Mouse (Mus musculus) lung, adult 2 months (tissue): Measurements from ENCODE around the gene Saysd1.

Experiments used
- CTCF ChIP-seq: fragments of 200-500 bp; IDR thresholded peaks from 2 replicates; pipeline ENCODE4 v1.5.1; 2011; ENCODE audit warnings: mild to moderate bottlenecking, low read length, control low read depth; ENCODE audit not compliant: insufficient read depth
- POLR2A ChIP-seq: fragments of 200-500 bp; IDR thresholded peaks from 2 replicates; pipeline ENCODE4 v1.6.1; 2011; ENCODE audit warnings: low read depth, mild to moderate bottlenecking, control low read depth, low read length, borderline replicate concordance; ENCODE audit errors: extremely low read depth

DNA sequence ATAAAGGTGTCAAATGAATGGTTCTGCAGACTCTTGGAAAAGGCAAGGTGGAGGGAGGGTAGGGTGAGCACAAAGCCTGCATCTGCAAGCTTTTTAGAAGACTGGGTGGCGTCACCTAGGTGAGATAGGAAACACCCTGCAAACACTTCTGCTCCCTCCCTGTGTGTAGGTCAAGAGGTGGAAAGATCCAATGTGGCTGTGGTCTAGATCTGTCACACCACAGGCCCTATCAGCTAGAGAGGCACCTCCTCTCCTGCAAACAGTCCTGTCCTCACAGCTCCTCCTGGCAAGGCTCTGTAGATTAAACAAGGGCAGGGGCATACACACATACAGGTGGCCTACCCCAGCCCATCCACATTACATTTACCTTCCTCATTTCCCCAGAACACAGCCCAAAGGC is 30.1 kb upstream of the Saysd1 start:
- no peak for TF ChIP-seq CTCF
- no peak for TF ChIP-seq POLR2A
